Mouse (Mus musculus) G1E (cell line): ENCODE results near the gene Cd248.
A peak's percentile ranks its signal among the peaks of the same experiment; 100 is the strongest.

ENCODE experiments used
- CTCF ChIP-seq: IDR thresholded peaks from 2 replicates; pipeline ENCODE4 v1.5.1; 2012; ENCODE audit warnings: low read depth, low read length, inconsistent platforms, mixed read lengths
- GATA2 ChIP-seq: IDR thresholded peaks from 2 replicates; pipeline ENCODE4 v1.6.1; 2012; ENCODE audit warnings: low read depth, low read length, inconsistent platforms, borderline replicate concordance

- TF ChIP-seq CTCF: peak; percentile 97
- no peak for TF ChIP-seq GATA2
Observed at GRCm38 (mm10) chr19:5053909-5054308, 14.0 kb upstream of the Cd248 start.
